Mouse (Mus musculus) megakaryocyte, embryonic 14.5 days (primary cell): ENCODE data around the gene Rras. TPM values are rescaled to one million over a fixed set of nuclear protein-coding genes. Genes with fewer than 3 reads are reported as not detected.
A peak's percentile ranks its signal among the peaks of the same experiment; 100 is the strongest.

Experiments used
- H3K27me3 ChIP-seq: replicated peaks from 2 replicates; pipeline ENCODE3; 2012; ENCODE audit warnings: inconsistent platforms
- H3K36me3 ChIP-seq: replicated peaks from 2 replicates; pipeline ENCODE3; 2012; ENCODE audit warnings: low read length, inconsistent platforms, mixed read lengths
- H3K4me1 ChIP-seq: 2 replicates; pipeline ENCODE4 v1.6.1; 2012; ENCODE audit warnings: inconsistent platforms
- H3K4me3 ChIP-seq: replicated peaks from 2 replicates; pipeline ENCODE3; 2012; ENCODE audit warnings: moderate library complexity, mild to moderate bottlenecking, inconsistent platforms
- H3K9me3 ChIP-seq: 2 replicates; pipeline ENCODE4 v1.6.1; 2012; ENCODE audit warnings: inconsistent platforms
- FLI1 ChIP-seq: IDR thresholded peaks from 2 replicates; pipeline ENCODE4 v1.6.1; 2012; ENCODE audit warnings: low read length, inconsistent platforms, mixed read lengths
- GATA1 ChIP-seq: IDR thresholded peaks from 3 replicates; pipeline ENCODE4 v1.6.1; 2012; ENCODE audit warnings: mixed read lengths, low read length, inconsistent platforms, borderline replicate concordance
- polyA plus RNA-seq: library from polyadenylated mRNA; stranded (reverse); fragments of >175 nt; gene quantifications from 2 replicates; pipeline ENCODE4 v1.2.3, GENCODE M21; 2012; ENCODE audit warnings: low replicate concordance; ENCODE audit not compliant: insufficient read depth

The Rras gene
- polyA plus RNA-seq, 1 experiment = 83.1 TPM

DNA sequence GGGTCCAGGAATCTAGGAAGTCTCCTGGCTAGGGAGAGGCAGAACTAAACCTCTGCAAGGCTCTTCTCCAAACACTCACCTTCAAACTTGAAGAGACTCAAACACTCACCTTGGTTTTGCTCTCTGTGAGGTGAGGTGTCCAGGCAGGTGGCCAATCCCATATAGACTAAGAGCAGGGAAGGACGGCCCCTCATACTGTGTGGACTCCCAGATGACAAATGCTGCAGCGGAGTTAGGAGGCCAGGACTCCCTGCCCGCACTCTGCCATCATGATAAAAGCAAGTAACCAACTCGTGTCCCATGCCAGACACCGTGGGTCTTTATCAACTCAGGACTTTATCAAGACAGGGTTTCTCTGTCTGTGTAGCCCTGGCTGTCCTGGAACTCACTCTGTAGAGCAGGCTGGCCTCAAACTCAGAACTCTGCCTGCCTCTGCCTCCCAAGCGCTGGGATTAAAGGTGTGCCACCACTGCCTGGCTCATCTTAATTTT, 42.9 kb downstream of the Rras start:
- H3K9me3 ChIP-seq = no peaks in the 10 kb centered on the region
- H3K4me1 ChIP-seq = peaks cover 56% of the 10 kb centered on the region
- H3K36me3 ChIP-seq = peaks cover 37% of the 10 kb centered on the region
- H3K4me3 ChIP-seq = peak overlapping the region; percentile 11
- no peak for TF ChIP-seq GATA1
- no peak for TF ChIP-seq FLI1
- no peaks in the 10 kb centered on the region for H3K27me3 ChIP-seq

DNA sequence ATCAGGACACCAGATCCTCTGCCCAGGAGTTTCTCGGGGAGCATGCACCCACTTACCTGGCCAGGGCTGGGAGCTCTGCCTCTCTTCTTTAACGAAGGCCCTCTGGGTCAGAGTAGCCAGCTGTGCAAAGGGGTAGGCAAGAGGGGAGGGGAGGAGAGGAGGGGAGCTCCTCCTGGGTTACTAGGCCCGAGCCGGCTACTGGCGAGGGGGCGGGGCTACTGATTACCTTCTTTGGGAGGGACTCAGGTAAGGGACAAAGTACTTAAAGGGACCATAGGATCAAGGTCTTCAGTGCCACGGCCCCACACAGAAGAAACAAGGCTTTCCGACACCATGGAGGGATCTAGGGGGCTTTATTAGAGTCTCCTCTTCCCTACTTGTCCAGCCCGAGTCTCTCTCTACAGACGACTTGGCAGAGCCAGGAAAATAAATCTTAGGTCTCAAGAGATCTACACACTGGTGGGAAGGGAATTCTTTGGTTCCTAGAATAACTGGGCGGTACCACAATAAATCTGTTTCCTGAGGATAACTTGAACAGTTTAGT, 43.8 kb downstream of the Rras start:
- Histone ChIP-seq H3K4me1 (peaks cover 61% of the 10 kb centered on the region), H3K9me3 (no peaks in the 10 kb centered on the region), H3K4me3 (peak overlapping the region; percentile 97), H3K36me3 (peaks cover 44% of the 10 kb centered on the region), H3K27me3 (no peaks in the 10 kb centered on the region)
- no peak for TF ChIP-seq FLI1
- TF ChIP-seq GATA1 = no peak

DNA sequence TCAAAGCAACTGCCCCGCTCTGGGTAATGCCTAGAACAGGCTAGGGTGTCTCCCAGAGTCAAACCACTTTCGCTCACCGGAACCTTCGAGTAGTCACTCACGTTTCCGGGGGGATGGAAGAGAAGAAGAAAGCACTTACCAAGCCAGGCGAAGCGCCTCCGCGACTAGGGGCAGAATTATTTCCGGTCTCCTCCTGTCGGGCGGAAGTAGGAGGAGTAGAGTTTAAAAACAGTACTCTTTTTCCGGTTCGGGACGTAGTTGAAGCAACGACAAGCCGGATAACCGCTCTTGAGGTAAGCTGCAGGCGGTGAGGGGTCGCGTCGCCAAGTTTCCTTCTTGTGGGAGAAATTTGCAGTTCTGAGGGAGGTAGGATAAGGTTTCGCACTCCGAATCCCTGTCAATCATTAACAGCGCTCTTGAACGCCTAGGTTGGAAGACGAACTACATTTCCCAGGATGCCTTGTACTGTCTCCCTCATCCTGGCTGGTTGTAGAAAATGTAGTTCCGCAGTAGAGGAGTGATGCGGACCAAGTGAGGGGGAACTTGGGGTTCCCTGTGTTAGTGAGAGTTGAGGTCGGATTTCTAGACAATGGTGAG, 44.6 kb downstream of the Rras start, which contains the start of the genes Nosip and Prrg2:
Gene Nosip (plus strand): TSS at position 191 of the 597 bp plus-strand sequence.
Gene Prrg2 (minus strand): TSS at position 439 of the 597 bp plus-strand sequence.
- peak within 1 kb of the TSS; percentile 97 for H3K4me3 ChIP-seq
- H3K36me3 ChIP-seq = peaks cover 46% of the 10 kb centered on the region
- H3K9me3 ChIP-seq = no peaks in the 10 kb centered on the region
- TF ChIP-seq GATA1 = no peak
- peak; percentile 83 for TF ChIP-seq FLI1
- H3K4me1 ChIP-seq = peaks cover 61% of the 10 kb centered on the region
- no peaks in the 10 kb centered on the region for H3K27me3 ChIP-seq

DNA sequence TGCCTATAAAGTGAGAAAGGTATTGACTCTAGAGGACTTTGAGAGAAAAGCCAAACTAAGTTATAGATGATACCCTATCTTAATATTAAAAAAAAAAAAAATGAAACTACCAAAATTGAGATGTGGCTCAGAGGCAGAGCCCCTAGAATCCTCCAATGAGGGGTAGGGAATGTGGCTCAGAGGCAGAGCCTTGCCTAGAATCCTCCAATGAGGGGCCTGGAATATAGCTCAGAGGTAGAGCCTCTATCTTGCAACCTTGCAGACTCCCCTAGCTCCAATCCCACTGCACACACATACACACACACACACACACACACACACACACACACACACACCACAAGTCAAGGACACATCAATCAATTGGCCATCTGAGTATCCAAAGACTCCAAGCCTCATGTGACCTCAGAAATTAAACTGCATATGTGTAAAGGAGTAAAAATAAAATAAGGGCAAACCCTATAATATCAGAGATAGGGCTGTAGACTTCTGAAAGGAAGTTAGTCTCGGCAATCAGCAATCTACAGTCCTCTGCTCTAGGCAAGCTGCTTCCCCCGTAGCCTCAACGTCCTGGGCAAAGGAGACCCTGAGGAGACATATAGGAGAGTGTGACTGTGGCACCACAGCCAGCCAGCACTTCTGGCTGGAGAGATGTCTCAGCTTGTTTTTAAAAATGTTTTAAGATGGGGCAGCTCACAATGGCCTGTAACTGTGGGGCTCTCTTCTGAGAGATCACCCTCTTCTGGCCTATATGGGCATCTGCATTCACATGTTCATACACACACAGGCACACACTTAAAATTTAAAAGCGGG, 49.6 kb downstream of the Rras start:
- TF ChIP-seq FLI1 = no peak
- no peak for TF ChIP-seq GATA1
- H3K27me3 ChIP-seq = no peaks in the 10 kb centered on the region
- H3K36me3 ChIP-seq = peaks cover 28% of the 10 kb centered on the region
- H3K9me3 ChIP-seq = no peaks in the 10 kb centered on the region
- peak overlapping the region; percentile 35 for H3K4me3 ChIP-seq
- peaks cover 89% of the 10 kb centered on the region for H3K4me1 ChIP-seq

DNA sequence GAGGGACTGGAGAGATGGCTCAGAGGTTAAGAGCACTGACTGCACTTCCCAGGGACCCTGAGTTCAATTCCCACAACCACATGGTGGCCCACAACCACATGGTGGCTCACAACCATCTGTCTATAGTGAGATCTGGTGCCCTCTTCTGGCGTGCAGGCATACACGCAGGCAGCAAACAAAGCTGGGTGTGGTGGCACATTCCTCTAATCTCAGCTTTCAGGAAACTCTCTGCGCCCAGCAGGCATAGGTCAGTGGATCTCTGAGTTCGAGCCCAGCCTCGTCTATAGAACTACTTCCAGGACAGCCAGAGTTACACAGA, 50.2 kb downstream of the Rras start:
- Histone ChIP-seq H3K36me3 (peaks cover 30% of the 10 kb centered on the region), H3K4me1 (peaks cover 95% of the 10 kb centered on the region), H3K9me3 (no peaks in the 10 kb centered on the region), H3K27me3 (no peaks in the 10 kb centered on the region), H3K4me3 (peak overlapping the region; percentile 51)
- no peak for TF ChIP-seq GATA1
- TF ChIP-seq FLI1 = no peak

DNA sequence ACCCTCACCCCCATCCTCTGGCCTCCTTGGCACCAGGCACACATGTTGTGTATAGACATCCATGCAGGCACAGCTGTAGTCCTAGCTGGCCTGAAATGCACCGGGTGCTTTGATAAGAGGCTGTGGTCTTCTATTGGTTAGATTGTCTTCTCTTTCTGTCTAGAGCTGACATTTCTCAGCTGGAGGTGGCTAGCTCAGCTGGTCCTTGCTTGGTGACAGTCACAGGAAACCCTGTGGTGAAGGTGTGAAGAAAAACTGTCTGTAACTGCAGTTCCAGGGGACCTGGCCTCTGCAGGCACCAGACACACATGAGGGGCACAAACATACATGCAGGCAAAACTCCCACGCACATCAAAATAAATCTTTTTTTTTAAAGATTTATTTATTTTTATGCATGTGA, 51.9 kb downstream of the Rras start:
- H3K36me3 ChIP-seq = peaks cover 41% of the 10 kb centered on the region

More for the DNA sequence above, 51.9 kb downstream of the Rras start:
- TF ChIP-seq GATA1 = no peak
- TF ChIP-seq FLI1 = no peak
- no peaks in the 10 kb centered on the region for H3K27me3 ChIP-seq
- H3K9me3 ChIP-seq = no peaks in the 10 kb centered on the region
- H3K4me1 ChIP-seq = peaks cover 97% of the 10 kb centered on the region
- peak overlapping the region; percentile 29 for H3K4me3 ChIP-seq

Other genes starting within 250 kb of the Rras start
- gene Nup62, start 201.9 kb upstream of the Rras start, polyA plus RNA-seq = 59.4 and 135 TPM in 2 replicates
- 3.0 and 3.6 TPM in 2 replicates for gene Il4i1, start 201.6 kb upstream of the Rras start, polyA plus RNA-seq
- gene Atf5, start 201.3 kb upstream of the Rras start, polyA plus RNA-seq = 279 and 321 TPM in 2 replicates
- gene Akt1s1, start 169.0 kb upstream of the Rras start, polyA plus RNA-seq = 372 and 2,506 TPM in 2 replicates
- gene Tbc1d17, start 168.9 kb upstream of the Rras start, polyA plus RNA-seq = 44.5 TPM in 2 replicates
- 30.0 and 36.4 TPM in 2 replicates for gene Pnkp, start 160.8 kb upstream of the Rras start, polyA plus RNA-seq
- gene Ptov1, start 148.2 kb upstream of the Rras start, polyA plus RNA-seq = 191 and 368 TPM in 2 replicates
- gene Med25, start 125.2 kb upstream of the Rras start, polyA plus RNA-seq = 249 and 952 TPM in 2 replicates
- gene Fuz, start 121.9 kb upstream of the Rras start, polyA plus RNA-seq = 69.9 and 126 TPM in 2 replicates
- 137 and 235 TPM in 2 replicates for gene Ap2a1, start 88.5 kb upstream of the Rras start, polyA plus RNA-seq
- gene Tsks, start 74.8 kb upstream of the Rras start, polyA plus RNA-seq = 0.62 TPM in 1 of 2 replicates, not detected in the other
- 0.82 TPM in 1 of 2 replicates, not detected in the other for gene Cpt1c, start 43.1 kb upstream of the Rras start, polyA plus RNA-seq
- gene Prmt1, start 31.4 kb upstream of the Rras start, polyA plus RNA-seq = 7.0 and 74.9 TPM in 2 replicates
- 44.2 and 87.0 TPM in 2 replicates for gene Irf3, start 20.3 kb upstream of the Rras start, polyA plus RNA-seq
- gene Bcl2l12, start 19.2 kb upstream of the Rras start, polyA plus RNA-seq = 44.7 and 73.7 TPM in 2 replicates
- 219 and 387 TPM in 2 replicates for gene Scaf1, start 1.6 kb upstream of the Rras start, polyA plus RNA-seq
- 63.6 and 73.6 TPM in 2 replicates for gene Prr12, start 34.9 kb downstream of the Rras start, polyA plus RNA-seq
- gene Nosip, start 44.5 kb downstream of the Rras start, polyA plus RNA-seq = 150 and 186 TPM in 2 replicates
- gene Prrg2, start 44.7 kb downstream of the Rras start, polyA plus RNA-seq = 91.5 and 106 TPM in 2 replicates
- 1.7 TPM in 1 of 2 replicates, not detected in the other for gene Rcn3, start 74.3 kb downstream of the Rras start, polyA plus RNA-seq
- 28.9 and 70.0 TPM in 2 replicates for gene Fcgrt, start 85.9 kb downstream of the Rras start, polyA plus RNA-seq
- 39.7 and 217 TPM in 2 replicates for gene Rps11, start 106.5 kb downstream of the Rras start, polyA plus RNA-seq
- gene Rpl13a, start 110.8 kb downstream of the Rras start, polyA plus RNA-seq = 3,981 and 5,869 TPM in 2 replicates
- 2.1 and 9.4 TPM in 2 replicates for gene Gm45713, start 118.3 kb downstream of the Rras start, polyA plus RNA-seq
- 78.6 and 81.1 TPM in 2 replicates for gene Flt3l, start 118.5 kb downstream of the Rras start, polyA plus RNA-seq
- gene Pih1d1, start 136.3 kb downstream of the Rras start, polyA plus RNA-seq = 35.3 and 64.9 TPM in 2 replicates
- 56.7 and 76.4 TPM in 2 replicates for gene Aldh16a1, start 136.6 kb downstream of the Rras start, polyA plus RNA-seq
- gene Slc17a7, start 146.0 kb downstream of the Rras start, polyA plus RNA-seq = 0.06 TPM in 1 of 2 replicates, not detected in the other
- not detected in 2 replicates for gene Gfy, start 161.6 kb downstream of the Rras start, polyA plus RNA-seq
- gene Pth2, start 163.0 kb downstream of the Rras start, polyA plus RNA-seq = not detected in 2 replicates
- gene Ccdc155, start 186.9 kb downstream of the Rras start, polyA plus RNA-seq = not detected in 2 replicates
- 0.60 TPM in 1 of 2 replicates, not detected in the other for gene Dkkl1, start 194.2 kb downstream of the Rras start, polyA plus RNA-seq
- gene Tead2, start 197.8 kb downstream of the Rras start, polyA plus RNA-seq = not detected in 2 replicates
- gene Cd37, start 221.2 kb downstream of the Rras start, polyA plus RNA-seq = 212 and 263 TPM in 2 replicates
- not detected in 2 replicates for gene Slc6a16, start 223.1 kb downstream of the Rras start, polyA plus RNA-seq